Mouse (Mus musculus): Measurements from ENCODE around the gene Gm9803. TPM values are rescaled to one million over a fixed set of nuclear protein-coding genes. Genes with fewer than 3 reads are reported as not detected.

The Gm9803 gene
- total and polyA plus RNA-seq, 2 experiments from 2014 or later, result 6.6 to 26.9 TPM

DNA sequence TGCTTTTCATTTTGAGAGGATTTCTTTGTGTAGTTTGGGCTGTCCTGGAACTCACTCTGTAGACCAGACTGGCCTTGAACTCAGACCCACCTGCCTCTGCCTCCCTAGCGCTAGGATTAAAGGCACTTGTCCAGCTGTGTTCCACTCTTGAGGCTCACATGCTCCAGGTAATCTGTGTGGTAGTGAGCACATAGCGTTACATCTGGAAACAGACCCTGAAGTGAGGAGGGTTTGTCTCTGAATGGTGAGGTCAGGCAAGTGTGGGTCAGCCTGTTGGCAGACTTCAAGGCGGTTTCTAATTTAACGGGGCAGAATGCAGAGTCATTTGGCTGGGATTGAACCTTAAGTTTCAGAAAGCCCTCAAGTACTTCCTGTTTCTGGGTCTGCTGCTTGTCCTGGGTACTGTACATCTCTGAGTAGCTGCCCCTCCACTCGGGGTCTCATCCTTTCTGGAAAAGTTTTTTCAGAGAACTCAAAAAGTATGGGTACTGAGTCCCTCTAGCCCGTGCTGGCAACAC, 38.1 kb upstream of the Gm9803 start:
- ATAC-seq (ENCODE audit: insufficient read depth, low read depth), result no peak

DNA sequence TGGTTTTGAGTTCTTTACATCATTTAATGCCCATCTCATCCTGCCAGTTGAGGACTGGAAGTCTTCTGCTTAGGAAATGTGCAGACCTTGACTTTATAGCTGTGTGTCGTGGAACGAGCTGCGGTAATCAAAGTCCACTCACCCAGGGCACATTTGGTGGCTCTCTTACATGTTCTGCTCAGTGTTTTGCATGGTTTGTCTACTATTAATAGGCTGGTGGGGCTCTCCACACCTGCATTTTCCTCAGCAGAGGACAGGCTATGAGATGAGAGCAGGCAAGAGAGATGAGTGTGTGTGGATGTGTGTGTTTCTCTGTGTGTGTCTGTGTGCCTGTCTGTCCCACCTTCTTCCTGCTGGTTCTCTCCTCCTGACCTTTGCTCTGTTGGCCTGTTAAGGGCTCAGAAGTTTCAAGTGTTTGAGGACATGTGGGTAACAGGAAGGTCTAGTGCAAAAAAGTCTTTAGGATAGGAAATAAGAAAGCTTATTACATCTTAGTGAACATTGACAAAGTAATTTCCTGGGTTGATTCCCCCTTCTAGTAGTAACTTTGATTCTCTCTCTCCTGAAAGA, 36.4 kb upstream of the Gm9803 start:
- 0 out of 2 replicates have a peak overlapping the region, but pooled peaks have one; percentile 37 for H3K27ac ChIP-seq (ENCODE audit: low read depth)
- no peak for ATAC-seq (ENCODE audit: insufficient read depth, low read depth)
- DNase-seq (ENCODE audit: low spot score), result no peak
- H3K9ac ChIP-seq (replicated peaks; ENCODE audit: low read depth, low read length), result no peak overlapping the region
- 64% methylated on average over 3 of the region's 3 CpGs for WGBS
- no peaks in the 10 kb centered on the region for H3K27me3 ChIP-seq (ENCODE audit: control insufficient read depth, insufficient read depth, low read length)
- TF ChIP-seq EP300 (IDR thresholded peaks at IDR 0.05; ENCODE audit: low read depth) (no peak), CTCF (IDR thresholded peaks at IDR 0.05; ENCODE audit: low read depth) (no peak)
- H3K4me3 ChIP-seq (ENCODE audit: low read depth, low read length), result no peak overlapping the region
- H3K36me3 ChIP-seq (replicated peaks; ENCODE audit: control insufficient read depth, insufficient read depth, low read length), result no peaks in the 10 kb centered on the region
- no peaks in the 10 kb centered on the region for H3K9me3 ChIP-seq (replicated peaks; ENCODE audit: control insufficient read depth, low read length)
- no peak overlapping the region for H3K4me2 ChIP-seq (ENCODE audit: low read depth, low read length)
- H3K4me1 ChIP-seq (ENCODE audit: control insufficient read depth, insufficient read depth), result peaks cover 29% of the 10 kb centered on the region

More for the DNA sequence above, 38.1 kb upstream of the Gm9803 start:
- Histone ChIP-seq H3K4me1 (ENCODE audit: control insufficient read depth, insufficient read depth) (peaks cover 31% of the 10 kb centered on the region), H3K4me2 (ENCODE audit: low read depth, low read length) (no peak overlapping the region), H3K27ac (ENCODE audit: low read depth) (no peak overlapping the region), H3K36me3 (replicated peaks; ENCODE audit: control insufficient read depth, insufficient read depth, low read length) (no peaks in the 10 kb centered on the region), H3K27me3 (ENCODE audit: control insufficient read depth, insufficient read depth, low read length) (no peaks in the 10 kb centered on the region), H3K9me3 (replicated peaks; ENCODE audit: control insufficient read depth, low read length) (no peaks in the 10 kb centered on the region), H3K9ac (replicated peaks; ENCODE audit: low read depth, low read length) (no peak overlapping the region), H3K4me3 (ENCODE audit: low read depth, low read length) (no peak overlapping the region)
- DNase-seq (ENCODE audit: low spot score), result no peak
- WGBS, result 71% methylated on average over 6 of the region's 6 CpGs
- TF ChIP-seq CTCF (IDR thresholded peaks at IDR 0.05; ENCODE audit: low read depth), result no peak
- TF ChIP-seq EP300 (IDR thresholded peaks at IDR 0.05; ENCODE audit: low read depth), result no peak

DNA sequence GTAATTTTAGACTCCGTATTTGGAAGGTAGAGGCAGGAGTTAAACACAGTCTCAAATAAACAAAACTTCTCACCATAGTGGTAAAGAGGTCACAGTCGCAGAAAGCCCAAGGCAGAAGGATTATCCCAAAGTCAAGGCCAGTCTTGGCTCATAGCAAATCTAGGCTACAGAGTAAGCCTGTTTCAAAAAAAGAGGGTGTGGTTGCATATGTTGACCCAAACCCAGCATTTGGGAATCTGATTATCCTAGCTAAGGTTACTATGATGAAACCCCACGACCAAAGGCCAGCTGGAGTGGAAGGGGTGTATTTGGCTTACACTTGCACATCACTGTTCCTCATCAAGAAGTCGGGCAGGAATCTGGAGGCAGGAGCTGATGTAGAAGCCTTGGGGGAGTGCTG, 35.6 kb upstream of the Gm9803 start:
- Histone ChIP-seq H3K9me3 (replicated peaks; ENCODE audit: control insufficient read depth, low read length) (no peaks in the 10 kb centered on the region), H3K4me2 (ENCODE audit: low read depth, low read length) (no peak overlapping the region), H3K4me1 (ENCODE audit: control insufficient read depth, insufficient read depth) (peaks cover 22% of the 10 kb centered on the region), H3K4me3 (ENCODE audit: low read depth, low read length) (no peak overlapping the region), H3K36me3 (replicated peaks; ENCODE audit: control insufficient read depth, insufficient read depth, low read length) (no peaks in the 10 kb centered on the region), H3K9ac (replicated peaks; ENCODE audit: low read depth, low read length) (no peak overlapping the region), H3K27me3 (ENCODE audit: control insufficient read depth, insufficient read depth, low read length) (no peaks in the 10 kb centered on the region), H3K27ac (ENCODE audit: low read depth) (no peak overlapping the region)
- no peak for DNase-seq (ENCODE audit: low spot score)
- no peak for TF ChIP-seq EP300 (IDR thresholded peaks at IDR 0.05; ENCODE audit: low read depth)
- TF ChIP-seq CTCF (IDR thresholded peaks at IDR 0.05; ENCODE audit: low read depth), result no peak
- 79% methylated on average over 4 of the region's 4 CpGs for WGBS
- no peak for ATAC-seq (ENCODE audit: insufficient read depth, low read depth)

DNA sequence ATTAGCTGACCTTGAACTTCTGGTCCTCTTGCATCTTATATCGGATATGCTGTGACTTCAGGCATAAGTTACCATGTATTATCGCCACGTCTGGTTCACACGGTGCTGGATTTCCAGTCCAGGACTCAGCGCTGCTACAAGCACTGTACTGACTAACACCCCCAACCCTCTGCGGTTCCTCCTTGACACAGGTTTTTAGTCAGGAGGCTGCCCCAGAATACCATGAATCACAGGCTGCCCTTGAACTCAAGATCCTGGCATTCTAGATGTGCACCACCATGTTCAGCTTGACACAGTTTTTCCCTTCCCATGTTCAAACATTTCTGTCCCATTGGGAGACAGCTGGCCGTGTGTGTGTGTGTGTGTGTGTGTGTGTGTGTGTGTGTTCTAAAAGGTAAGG, 34.7 kb upstream of the Gm9803 start:
- DNase-seq (ENCODE audit: low spot score) (no peak), ATAC-seq (ENCODE audit: insufficient read depth, low read depth) (no peak)
- no peak overlapping the region for H3K4me2 ChIP-seq (ENCODE audit: low read depth, low read length)
- no peak overlapping the region for H3K9ac ChIP-seq (replicated peaks; ENCODE audit: low read depth, low read length)
- peaks cover 19% of the 10 kb centered on the region for H3K4me1 ChIP-seq (ENCODE audit: control insufficient read depth, insufficient read depth)
- no peaks in the 10 kb centered on the region for H3K27me3 ChIP-seq (ENCODE audit: control insufficient read depth, insufficient read depth, low read length)
- no peaks in the 10 kb centered on the region for H3K36me3 ChIP-seq (replicated peaks; ENCODE audit: control insufficient read depth, insufficient read depth, low read length)
- TF ChIP-seq CTCF (IDR thresholded peaks at IDR 0.05; ENCODE audit: low read depth), result no peak
- TF ChIP-seq EP300 (IDR thresholded peaks at IDR 0.05; ENCODE audit: low read depth), result no peak
- H3K4me3 ChIP-seq (ENCODE audit: low read depth, low read length), result no peak overlapping the region
- WGBS, result 76% methylated on average over 7 of the region's 7 CpGs
- H3K27ac ChIP-seq (ENCODE audit: low read depth), result 0 out of 2 replicates have a peak overlapping the region, but pooled peaks have one; percentile 4
- H3K9me3 ChIP-seq (replicated peaks; ENCODE audit: control insufficient read depth, low read length), result no peaks in the 10 kb centered on the region

DNA sequence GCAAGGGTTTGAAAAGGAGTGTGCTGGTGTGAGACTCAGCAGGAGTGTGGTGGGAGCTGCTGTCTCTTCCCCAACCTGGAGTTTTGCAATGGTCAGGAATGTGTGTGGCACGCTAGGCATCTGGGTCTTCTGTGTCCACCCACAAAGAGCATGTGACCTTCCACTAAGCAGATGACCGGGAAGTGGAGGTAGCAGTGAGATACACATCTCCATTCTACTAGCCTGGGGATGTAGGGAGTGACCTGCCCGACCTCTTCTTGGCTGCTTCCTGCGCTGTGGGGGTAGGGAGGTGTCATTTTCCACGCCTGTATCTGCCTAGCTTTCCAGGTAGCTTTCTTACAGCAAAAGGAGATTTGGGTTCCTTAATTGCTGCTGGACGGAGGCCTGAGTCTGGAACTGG, 34.3 kb upstream of the Gm9803 start:
- Histone ChIP-seq H3K9ac (replicated peaks; ENCODE audit: low read depth, low read length) (no peak overlapping the region), H3K27me3 (ENCODE audit: control insufficient read depth, insufficient read depth, low read length) (no peaks in the 10 kb centered on the region), H3K36me3 (replicated peaks; ENCODE audit: control insufficient read depth, insufficient read depth, low read length) (no peaks in the 10 kb centered on the region; the same call in 1 of the 2 replicates), H3K9me3 (replicated peaks; ENCODE audit: control insufficient read depth, low read length) (no peaks in the 10 kb centered on the region), H3K4me2 (ENCODE audit: low read depth, low read length) (no peak overlapping the region), H3K27ac (ENCODE audit: low read depth) (peak overlapping the region; percentile 56), H3K4me1 (ENCODE audit: control insufficient read depth, insufficient read depth) (peaks cover 17% of the 10 kb centered on the region), H3K4me3 (ENCODE audit: low read depth, low read length) (no peak overlapping the region)
- ATAC-seq (ENCODE audit: insufficient read depth, low read depth) (peak; percentile 68), DNase-seq (ENCODE audit: low spot score) (peak; percentile 24)
- TF ChIP-seq EP300 (IDR thresholded peaks at IDR 0.05; ENCODE audit: low read depth), result no peak
- no peak for TF ChIP-seq CTCF (IDR thresholded peaks at IDR 0.05; ENCODE audit: low read depth)
- 15% methylated on average over 6 of the region's 6 CpGs for WGBS

DNA sequence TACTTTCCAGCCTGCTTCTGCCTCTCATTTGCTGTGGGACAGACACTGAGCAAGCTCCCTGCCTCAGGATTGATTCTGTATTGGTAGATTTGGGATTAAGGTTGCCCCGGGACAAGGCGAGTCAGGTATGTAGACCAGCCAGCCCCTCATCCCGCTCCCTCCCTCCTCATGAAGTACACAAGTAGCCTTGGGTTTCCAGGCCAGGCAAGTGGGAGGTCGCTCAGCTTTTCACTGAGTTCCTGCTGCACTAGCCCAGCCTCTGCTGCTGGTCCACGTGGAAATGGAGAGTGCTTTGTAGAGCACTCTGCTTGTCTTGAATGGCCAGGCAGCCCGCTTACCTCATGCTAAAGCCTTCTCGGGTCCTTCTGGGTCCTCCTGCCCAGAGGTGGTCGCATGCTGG, 33.9 kb upstream of the Gm9803 start:
- ATAC-seq (ENCODE audit: insufficient read depth, low read depth) (no peak), DNase-seq (ENCODE audit: low spot score) (no peak)
- no peak overlapping the region for H3K4me2 ChIP-seq (ENCODE audit: low read depth, low read length)
- H3K27me3 ChIP-seq (ENCODE audit: control insufficient read depth, insufficient read depth, low read length), result no peaks in the 10 kb centered on the region
- 61% methylated on average over 8 of the region's 8 CpGs for WGBS
- H3K9me3 ChIP-seq (replicated peaks; ENCODE audit: control insufficient read depth, low read length), result no peaks in the 10 kb centered on the region
- peaks cover 1% of the 10 kb centered on the region; the same call in 1 of the 2 replicates for H3K36me3 ChIP-seq (replicated peaks; ENCODE audit: control insufficient read depth, insufficient read depth, low read length)
- H3K27ac ChIP-seq (ENCODE audit: low read depth), result peak overlapping the region; percentile 56
- no peak overlapping the region for H3K9ac ChIP-seq (replicated peaks; ENCODE audit: low read depth, low read length)
- peaks cover 17% of the 10 kb centered on the region for H3K4me1 ChIP-seq (ENCODE audit: control insufficient read depth, insufficient read depth)
- TF ChIP-seq EP300 (IDR thresholded peaks at IDR 0.05; ENCODE audit: low read depth) (no peak), CTCF (IDR thresholded peaks at IDR 0.05; ENCODE audit: low read depth) (no peak)
- H3K4me3 ChIP-seq (ENCODE audit: low read depth, low read length), result no peak overlapping the region
